Mouse (Mus musculus): ENCODE results near the gene Rasa2.

- no peak for TF ChIP-seq CTCF (IDR thresholded peaks at IDR 0.05; ENCODE audit: low read depth)
- no peak for TF ChIP-seq EP300 (IDR thresholded peaks at IDR 0.05; ENCODE audit: low read depth)
Observed at GRCm38 (mm10) chr9:96627557-96628085, 3.8 kb downstream of the Rasa2 start.

All from heart, postnatal 0 days (tissue).